Mouse (Mus musculus) ES-E14 (cell line): ENCODE measurements at regions not wholly inside any gene's neighbourhood (a gene's known extent, or its start where the extent isn't known, plus 50 kb on each side); places are given as distances from the start of the nearest gene placed in this dataset.

Experiments
- DNase-seq: peaks from one replicate; pipeline ENCODE4 v3.0.0-alpha.2; 2013; ENCODE audit warnings: low read depth, low spot score
- H3K27ac ChIP-seq: 2 replicates; pipeline ENCODE4 v1.5.1; 2012; ENCODE audit warnings: low read depth, mild to moderate bottlenecking, low read length, moderate library complexity, mixed read lengths; ENCODE audit not compliant: poor library complexity, insufficient read depth, severe bottlenecking
- H3K36me3 ChIP-seq: 2 replicates; pipeline ENCODE4 v1.6.1; 2012; ENCODE audit warnings: mild to moderate bottlenecking, low read length, moderate library complexity, mixed read lengths; ENCODE audit not compliant: control insufficient read depth, poor library complexity, insufficient read depth, severe bottlenecking
- H3K4me1 ChIP-seq, 2 experiments: fragments of 150-350 bp in 1 of 2; sonication (generic) in 1 of 2; 2 replicates each; pipeline ENCODE4 v1.6.1; 2012; ENCODE audit warnings: low read length in 2 of 2, mild to moderate bottlenecking in 1 of 2, mixed read lengths in 1 of 2; ENCODE audit not compliant: control insufficient read depth in 2 of 2, insufficient read depth in 2 of 2, poor library complexity in 1 of 2
- H3K4me3 ChIP-seq, 2 experiments: fragments of 150-350 bp in 1 of 2; sonication (generic) in 1 of 2; 2 replicates each; pipeline ENCODE4 v1.5.1; 2012; ENCODE audit warnings: low read length in 2 of 2, low read depth in 1 of 2, mild to moderate bottlenecking in 1 of 2, mixed read lengths in 1 of 2; ENCODE audit not compliant: insufficient read depth in 1 of 2, poor library complexity in 1 of 2, severe bottlenecking in 1 of 2
- H3K9ac ChIP-seq: 2 replicates; pipeline ENCODE4 v1.6.1; 2012; ENCODE audit warnings: low read depth, mild to moderate bottlenecking, low read length, mixed read lengths; ENCODE audit not compliant: poor library complexity, insufficient read depth, severe bottlenecking
- H3K9me3 ChIP-seq: fragments of 150-350 bp; sonication (generic); 2 replicates; pipeline ENCODE4 v1.6.1; 2012; ENCODE audit warnings: low read depth, mild to moderate bottlenecking, low read length; ENCODE audit not compliant: control insufficient read depth, insufficient read depth
- CHD2 ChIP-seq: IDR thresholded peaks from 2 replicates; pipeline ENCODE4 v1.6.1; 2014; ENCODE audit warnings: mild to moderate bottlenecking, low read depth, low read length, inconsistent platforms
- HCFC1 ChIP-seq: IDR thresholded peaks from 2 replicates; pipeline ENCODE4 v1.6.1; 2012; ENCODE audit warnings: low read length, inconsistent platforms, borderline replicate concordance; ENCODE audit not compliant: insufficient read depth
- MAFK ChIP-seq: IDR thresholded peaks from 2 replicates; pipeline ENCODE4 v1.6.1; 2014; ENCODE audit warnings: mild to moderate bottlenecking, low read depth, low read length, inconsistent platforms; ENCODE audit not compliant: insufficient read depth
- ZC3H11A ChIP-seq: IDR thresholded peaks from 2 replicates; pipeline ENCODE4 v1.6.1; 2012; ENCODE audit warnings: low read depth, mild to moderate bottlenecking, inconsistent platforms, low read length, borderline replicate concordance
- ZNF384 ChIP-seq: IDR thresholded peaks from 2 replicates; pipeline ENCODE4 v1.6.1; 2012; ENCODE audit warnings: low read depth, low read length, inconsistent platforms
- in situ Hi-C, 2 experiments: fragments of 600-800 bp; cut with MboI; formaldehyde crosslinking; loops; one replicate each; pipeline ENCODE4 v1.15.1; 2025; ENCODE audit warnings: low sequenced_read_pairs in 2 of 2, inconsistent platforms in 1 of 2; ENCODE audit not compliant: unreplicated experiment in 2 of 2

GRCm38 (mm10) chr5:133189798-133190571, 646.8 kb upstream of the Auts2 start:
- no peak for DNase-seq
- no peak overlapping the region for H3K9ac ChIP-seq
- TF ChIP-seq CHD2 (no peak), MAFK (no peak), ZC3H11A (no peak)
- H3K36me3 ChIP-seq = no peaks in the 10 kb centered on the region
- H3K9me3 ChIP-seq = no peaks in the 10 kb centered on the region
- in situ Hi-C loops = no loop called here
- H3K4me1 ChIP-seq = no peaks in the 10 kb centered on the region
- no peak overlapping the region for H3K4me3 ChIP-seq
- H3K27ac ChIP-seq = no peak overlapping the region

GRCm38 (mm10) chr5:133175636-133176035, 632.5 kb upstream of the Auts2 start:
- no peak for DNase-seq
- no peak overlapping the region for H3K4me3 ChIP-seq
- H3K9me3 ChIP-seq = no peaks in the 10 kb centered on the region
- H3K27ac ChIP-seq = no peak overlapping the region
- TF ChIP-seq HCFC1 = no peak
- no peak for TF ChIP-seq ZNF384
- no peak for TF ChIP-seq MAFK
- no peak for TF ChIP-seq CHD2
- TF ChIP-seq ZC3H11A = no peak
- in situ Hi-C loops = no loop called here
- peaks cover 0 to 2% of the 10 kb centered on the region in 2 experiments; a peak in 1 of 4 replicates for H3K4me1 ChIP-seq
- H3K9ac ChIP-seq = no peak overlapping the region
- no peaks in the 10 kb centered on the region for H3K36me3 ChIP-seq

GRCm38 (mm10) chr5:133173155-133173723, 630.1 kb upstream of the Auts2 start:
- Histone ChIP-seq H3K9ac (no peak overlapping the region), H3K36me3 (no peaks in the 10 kb centered on the region), H3K9me3 (no peaks in the 10 kb centered on the region), H3K27ac (no peak overlapping the region), H3K4me1 (peaks cover 0 to 2% of the 10 kb centered on the region in 2 experiments; a peak in 1 of 4 replicates), H3K4me3 (no peak overlapping the region)
- in situ Hi-C loops = no loop called here
- TF ChIP-seq MAFK (no peak), ZC3H11A (no peak), ZNF384 (no peak), HCFC1 (no peak), CHD2 (no peak)
- DNase-seq = peak; percentile 36

GRCm38 (mm10) chr5:133172686-133173085, 629.5 kb upstream of the Auts2 start:
- no peak overlapping the region for H3K27ac ChIP-seq
- TF ChIP-seq HCFC1 = no peak
- TF ChIP-seq CHD2 = no peak
- peaks cover 0 to 2% of the 10 kb centered on the region in 2 experiments; a peak in 1 of 4 replicates for H3K4me1 ChIP-seq
- H3K36me3 ChIP-seq = no peaks in the 10 kb centered on the region
- no peak overlapping the region for H3K9ac ChIP-seq
- in situ Hi-C loops = no loop called here
- no peak for DNase-seq
- H3K4me3 ChIP-seq = no peak overlapping the region
- H3K9me3 ChIP-seq = no peaks in the 10 kb centered on the region

GRCm38 (mm10) chr5:133171266-133171665, 628.1 kb upstream of the Auts2 start:
- no peak for DNase-seq
- Histone ChIP-seq H3K9ac (no peak overlapping the region), H3K4me1 (peaks cover 0 to 2% of the 10 kb centered on the region in 2 experiments; a peak in 1 of 4 replicates), H3K36me3 (no peaks in the 10 kb centered on the region), H3K4me3 (no peak overlapping the region), H3K9me3 (no peaks in the 10 kb centered on the region), H3K27ac (no peak overlapping the region)
- in situ Hi-C loops = no loop called here
- TF ChIP-seq ZNF384 (no peak), ZC3H11A (no peak), HCFC1 (no peak), MAFK (no peak), CHD2 (no peak)
